Mouse (Mus musculus): ENCODE data around the gene Adcy9. TPM values are rescaled to one million over a fixed set of nuclear protein-coding genes. Genes with fewer than 3 reads are reported as not detected.

Gene Adcy9
- polyA plus RNA-seq, 1 experiment, result 10.4 TPM

GRCm38 (mm10) chr16:4371039-4371438 lies 49.3 kb downstream of the Adcy9 start:
- peak overlapping the region; percentile 57 for H3K27ac ChIP-seq (ENCODE audit: insufficient read depth, low read depth, low read length)
- 38% methylated on average over 2 of the region's 2 CpGs for WGBS

DNA sequence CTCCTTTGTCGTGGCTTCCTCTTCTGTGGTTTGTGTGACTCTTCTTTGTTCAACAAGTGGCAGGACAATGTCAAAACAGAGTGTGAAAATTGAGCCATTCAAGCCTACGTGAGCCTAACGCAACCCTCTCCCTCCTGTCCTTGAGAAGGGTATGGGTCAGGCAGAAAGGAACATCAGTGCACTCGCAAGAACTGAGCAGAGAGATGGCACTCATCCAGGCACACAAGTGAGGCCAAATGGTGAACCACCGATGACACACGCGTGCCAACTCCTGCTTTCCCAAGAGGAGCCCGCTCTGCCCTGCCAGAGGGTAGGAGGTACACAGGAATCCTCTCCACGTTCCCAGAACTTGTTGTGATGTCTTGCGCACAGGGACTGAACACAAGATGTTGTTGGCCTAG lies 50.2 kb downstream of the Adcy9 start:
- 86% methylated on average over 10 of the region's 10 CpGs for WGBS
- H3K27ac ChIP-seq (ENCODE audit: insufficient read depth, low read depth, low read length), result 0 out of 2 replicates have a peak overlapping the region, but pooled peaks have one; percentile 6
- TF ChIP-seq CTCF (IDR thresholded peaks at IDR 0.05; ENCODE audit: extremely low read depth, insufficient read length, insufficient replicate concordance, low read depth, low read length) (no peak), POLR2A (IDR thresholded peaks at IDR 0.05; ENCODE audit: low read depth, low read length) (no peak)

More at GRCm38 (mm10) chr16:4371039-4371438, 49.3 kb downstream of the Adcy9 start:
- H3K4me1 ChIP-seq (ENCODE audit: control insufficient read depth, insufficient read depth, insufficient read length, low read length), result peaks cover 30% of the 10 kb centered on the region; the same call in 1 of the 2 replicates
- H3K36me3 ChIP-seq (ENCODE audit: control insufficient read depth, insufficient read depth, low read length), result no peaks in the 10 kb centered on the region
- H3K27me3 ChIP-seq (ENCODE audit: control insufficient read depth, insufficient read depth, low read length), result no peaks in the 10 kb centered on the region
- no peak overlapping the region for H3K4me3 ChIP-seq (ENCODE audit: low read depth, low read length)
- TF ChIP-seq POLR2A (IDR thresholded peaks at IDR 0.05; ENCODE audit: low read depth, low read length) (no peak), CTCF (IDR thresholded peaks at IDR 0.05; ENCODE audit: extremely low read depth, insufficient read length, insufficient replicate concordance, low read depth, low read length) (no peak)

DNA sequence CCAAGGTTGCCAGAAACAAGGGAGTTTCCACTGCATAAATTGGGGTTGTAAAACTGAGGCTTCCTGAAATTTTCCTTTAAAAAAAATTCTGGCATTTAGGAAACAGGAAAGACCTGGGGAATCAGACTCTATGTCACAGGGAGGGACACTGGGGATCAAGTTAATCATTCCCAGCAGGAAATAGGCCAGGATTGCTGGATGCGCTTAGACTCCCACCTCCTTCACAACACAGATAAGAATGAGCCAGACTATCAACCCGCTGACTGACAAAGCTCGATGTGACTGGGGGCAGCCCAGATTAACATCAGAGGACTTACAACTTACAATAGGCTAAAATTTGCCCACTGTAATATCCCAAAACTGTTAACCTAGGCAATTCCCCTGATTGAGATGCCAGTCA lies 52.4 kb downstream of the Adcy9 start:
- no peak overlapping the region for H3K4me3 ChIP-seq (ENCODE audit: low read depth, low read length)
- H3K27me3 ChIP-seq (ENCODE audit: control insufficient read depth, insufficient read depth, low read length), result no peaks in the 10 kb centered on the region
- no peak overlapping the region for H3K27ac ChIP-seq (ENCODE audit: insufficient read depth, low read depth, low read length)
- WGBS, result 27% methylated on average over 3 of the region's 3 CpGs
- no peak for TF ChIP-seq CTCF (IDR thresholded peaks at IDR 0.05; ENCODE audit: extremely low read depth, insufficient read length, insufficient replicate concordance, low read depth, low read length)
- no peak for TF ChIP-seq POLR2A (IDR thresholded peaks at IDR 0.05; ENCODE audit: low read depth, low read length)
- peaks cover 30% of the 10 kb centered on the region; the same call in 1 of the 2 replicates for H3K4me1 ChIP-seq (ENCODE audit: control insufficient read depth, insufficient read depth, insufficient read length, low read length)
- no peaks in the 10 kb centered on the region for H3K36me3 ChIP-seq (ENCODE audit: control insufficient read depth, insufficient read depth, low read length)

More for the DNA sequence above, 50.2 kb downstream of the Adcy9 start:
- H3K4me3 ChIP-seq (ENCODE audit: low read depth, low read length), result no peak overlapping the region
- H3K27me3 ChIP-seq (ENCODE audit: control insufficient read depth, insufficient read depth, low read length), result no peaks in the 10 kb centered on the region
- H3K36me3 ChIP-seq (ENCODE audit: control insufficient read depth, insufficient read depth, low read length), result no peaks in the 10 kb centered on the region
- H3K4me1 ChIP-seq (ENCODE audit: control insufficient read depth, insufficient read depth, insufficient read length, low read length), result peaks cover 30% of the 10 kb centered on the region; the same call in 1 of the 2 replicates

- H3K36me3 ChIP-seq (ENCODE audit: control insufficient read depth, insufficient read depth, low read length), result no peaks in the 10 kb centered on the region
- 79% methylated on average over 1 of the region's 1 CpGs for WGBS
- peaks cover 30% of the 10 kb centered on the region; the same call in 1 of the 2 replicates for H3K4me1 ChIP-seq (ENCODE audit: control insufficient read depth, insufficient read depth, insufficient read length, low read length)
- TF ChIP-seq CTCF (IDR thresholded peaks at IDR 0.05; ENCODE audit: extremely low read depth, insufficient read length, insufficient replicate concordance, low read depth, low read length) (no peak), POLR2A (IDR thresholded peaks at IDR 0.05; ENCODE audit: low read depth, low read length) (no peak)
- no peaks in the 10 kb centered on the region for H3K27me3 ChIP-seq (ENCODE audit: control insufficient read depth, insufficient read depth, low read length)
- no peak overlapping the region for H3K27ac ChIP-seq (ENCODE audit: insufficient read depth, low read depth, low read length)
- H3K4me3 ChIP-seq (ENCODE audit: low read depth, low read length), result no peak overlapping the region
Measured at GRCm38 (mm10) chr16:4367291-4367690, 53.0 kb downstream of the Adcy9 start.

DNA sequence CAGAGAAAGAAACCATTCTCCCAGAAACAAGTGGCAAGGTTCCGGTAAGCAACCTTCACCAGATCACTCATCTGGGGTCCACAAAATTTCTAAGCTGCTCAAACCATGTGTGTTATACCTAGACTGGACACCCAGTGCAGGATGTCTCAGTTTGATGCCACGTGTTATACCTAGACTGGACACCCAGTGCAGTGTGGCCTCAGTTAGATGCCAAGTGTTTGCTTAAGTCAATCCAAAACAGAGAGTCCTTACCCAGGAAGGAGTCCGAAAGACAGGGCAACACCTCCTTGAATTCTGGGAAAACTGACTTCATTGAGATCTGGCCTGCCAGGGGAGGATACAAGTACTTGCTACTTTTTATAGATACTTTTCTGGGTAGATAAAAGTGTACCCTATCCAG lies 53.6 kb downstream of the Adcy9 start:
- no peaks in the 10 kb centered on the region for H3K27me3 ChIP-seq (ENCODE audit: control insufficient read depth, insufficient read depth, low read length)
- H3K36me3 ChIP-seq (ENCODE audit: control insufficient read depth, insufficient read depth, low read length), result no peaks in the 10 kb centered on the region
- 93% methylated on average over 3 of the region's 3 CpGs for WGBS
- H3K4me1 ChIP-seq (ENCODE audit: control insufficient read depth, insufficient read depth, insufficient read length, low read length), result peaks cover 30% of the 10 kb centered on the region; the same call in 1 of the 2 replicates
- TF ChIP-seq POLR2A (IDR thresholded peaks at IDR 0.05; ENCODE audit: low read depth, low read length), result no peak
- no peak for TF ChIP-seq CTCF (IDR thresholded peaks at IDR 0.05; ENCODE audit: extremely low read depth, insufficient read length, insufficient replicate concordance, low read depth, low read length)
- H3K27ac ChIP-seq (ENCODE audit: insufficient read depth, low read depth, low read length), result no peak overlapping the region
- H3K4me3 ChIP-seq (ENCODE audit: low read depth, low read length), result no peak overlapping the region

- Histone ChIP-seq H3K27ac (ENCODE audit: insufficient read depth, low read depth, low read length) (no peak overlapping the region), H3K36me3 (ENCODE audit: control insufficient read depth, insufficient read depth, low read length) (no peaks in the 10 kb centered on the region), H3K4me3 (ENCODE audit: low read depth, low read length) (no peak overlapping the region), H3K27me3 (ENCODE audit: control insufficient read depth, insufficient read depth, low read length) (no peaks in the 10 kb centered on the region), H3K4me1 (ENCODE audit: control insufficient read depth, insufficient read depth, insufficient read length, low read length) (peaks cover 9% of the 10 kb centered on the region; the same call in 1 of the 2 replicates)
- WGBS, result 94% methylated on average over 4 of the region's 4 CpGs
- TF ChIP-seq CTCF (IDR thresholded peaks at IDR 0.05; ENCODE audit: extremely low read depth, insufficient read length, insufficient replicate concordance, low read depth, low read length) (no peak), POLR2A (IDR thresholded peaks at IDR 0.05; ENCODE audit: low read depth, low read length) (no peak)
Measured at GRCm38 (mm10) chr16:4363341-4364116, 56.8 kb downstream of the Adcy9 start.

DNA sequence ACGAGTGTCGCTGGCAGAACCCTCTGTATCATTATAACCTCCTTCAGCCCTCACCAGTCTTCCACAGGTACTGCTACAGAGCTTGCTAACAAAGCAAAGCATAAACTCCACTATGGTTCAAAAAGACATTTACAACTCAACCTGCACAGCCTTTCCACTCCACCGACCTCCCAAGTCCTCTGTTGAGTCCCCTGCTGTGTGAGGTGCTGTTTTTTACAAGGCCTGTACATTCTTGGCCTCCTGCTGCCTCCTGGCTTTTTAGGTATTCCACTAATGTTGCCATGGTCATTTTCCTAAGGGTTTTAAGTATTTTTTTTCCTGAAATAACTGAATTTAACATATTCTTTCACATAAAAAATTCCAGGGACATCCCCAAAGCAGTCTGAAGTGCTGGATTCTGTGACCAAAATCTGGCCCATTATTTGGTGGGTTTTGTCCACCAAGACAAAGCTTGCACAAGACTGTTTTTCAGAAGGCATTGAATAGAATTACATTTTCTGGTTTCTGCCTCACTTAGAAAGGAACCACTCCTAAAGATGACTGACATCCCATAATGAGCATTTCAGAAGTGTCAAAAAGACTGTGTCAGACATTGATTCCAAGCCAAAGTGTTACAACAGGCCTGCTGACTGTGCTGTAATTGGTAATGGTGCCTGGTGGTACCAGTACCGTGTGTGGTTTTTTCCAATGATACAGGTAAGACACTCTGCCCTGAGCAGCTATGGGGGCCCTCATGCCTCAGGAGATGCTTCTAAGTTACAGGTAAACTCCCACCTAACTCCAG lies 64.8 kb downstream of the Adcy9 start:
- Histone ChIP-seq H3K27ac (ENCODE audit: insufficient read depth, low read depth, low read length) (no peak overlapping the region), H3K4me1 (ENCODE audit: control insufficient read depth, insufficient read depth, insufficient read length, low read length) (no peaks in the 10 kb centered on the region), H3K27me3 (ENCODE audit: control insufficient read depth, insufficient read depth, low read length) (no peaks in the 10 kb centered on the region), H3K4me3 (ENCODE audit: low read depth, low read length) (no peak overlapping the region), H3K36me3 (ENCODE audit: control insufficient read depth, insufficient read depth, low read length) (0 out of 2 replicates have a peak, but pooled peaks cover 4% of the 10 kb centered on the region)
- TF ChIP-seq POLR2A (IDR thresholded peaks at IDR 0.05; ENCODE audit: low read depth, low read length), result no peak
- no peak for TF ChIP-seq CTCF (IDR thresholded peaks at IDR 0.05; ENCODE audit: extremely low read depth, insufficient read length, insufficient replicate concordance, low read depth, low read length)
- WGBS, result 82% methylated on average over 4 of the region's 4 CpGs

Data from small intestine, adult 2 months (tissue).